Mouse (Mus musculus) adrenal gland, adult 2 months (tissue): Measurements from ENCODE around the gene Gm6871. TPM values are rescaled to one million over a fixed set of nuclear protein-coding genes. Genes with fewer than 3 reads are reported as not detected.
"Not testable (repeated sequence)": the region's sequence is repeated elsewhere in the genome, so short reads cannot be mapped to it uniquely, and the experiment has no call there.

Experiments used
- DNase-seq: peaks from one replicate; pipeline ENCODE4 v3.0.0; 2021
- long read RNA-seq: library from polyadenylated mRNA; stranded (forward); transcript quantifications from one replicate; pipeline ENCODE4 v2.0.0, GENCODE M21; 2021
- polyA plus RNA-seq: library from polyadenylated mRNA; depleted of rRNA; stranded (reverse); fragments of >200 nt; gene quantifications from 2 replicates; pipeline ENCODE4 v1.2.3, GENCODE M21; 2012; rRNA removed
- total RNA-seq, 2 experiments: library from RNA; stranded (reverse); gene quantifications; 2 replicates each; pipeline ENCODE4 v1.2.3; 2021

Gm6871 gene
- under 1 TPM; 0.35 to 0.48 TPM for total RNA-seq
- not detected in 2 replicates for polyA plus RNA-seq
- long read RNA-seq = 0 reads

GRCm38 (mm10) chr7:41573562-41573961 lies at the start of gene Gm6871:
Gene Gm6871, minus strand, starts transcription at chr7:41573662.
- DNase-seq = not testable (repeated sequence)

- not testable (repeated sequence) for DNase-seq
Measured at GRCm38 (mm10) chr7:41616241-41616640, 42.8 kb upstream of the Gm6871 start.

- DNase-seq = no peak
Measured at GRCm38 (mm10) chr7:41611654-41612053, 38.2 kb upstream of the Gm6871 start.

- no peak for DNase-seq
Measured at GRCm38 (mm10) chr7:41599932-41600548, 26.6 kb upstream of the Gm6871 start.

- peak; percentile 95 for DNase-seq
Measured at GRCm38 (mm10) chr7:41599034-41599813, 25.8 kb upstream of the Gm6871 start, which contains the start of gene 2610021A01Rik. Gene 2610021A01Rik, plus strand, starts transcription at chr7:41599230.

- no peak for DNase-seq
Measured at GRCm38 (mm10) chr7:41598615-41599014, 25.2 kb upstream of the Gm6871 start.

GRCm38 (mm10) chr7:41587831-41588230 lies 14.4 kb upstream of the Gm6871 start:
- DNase-seq = not testable (repeated sequence)

- DNase-seq = no peak
Measured at GRCm38 (mm10) chr7:41582028-41582427, 8.6 kb upstream of the Gm6871 start.

- no peak for DNase-seq
Measured at GRCm38 (mm10) chr7:41577956-41578355, 4.5 kb upstream of the Gm6871 start.

GRCm38 (mm10) chr7:41560681-41561080 lies 12.8 kb downstream of the Gm6871 start:
- peak; percentile 1 for DNase-seq

- no peak for DNase-seq
Measured at GRCm38 (mm10) chr7:41512672-41513071, 60.8 kb downstream of the Gm6871 start.

- no peak for DNase-seq
Measured at GRCm38 (mm10) chr7:41512207-41512606, 61.3 kb downstream of the Gm6871 start.

- DNase-seq = no peak
Measured at GRCm38 (mm10) chr7:41502402-41502801, 71.1 kb downstream of the Gm6871 start.

- peak; percentile 82 for DNase-seq
Measured at GRCm38 (mm10) chr7:41500151-41500934, 73.1 kb downstream of the Gm6871 start.

GRCm38 (mm10) chr7:41499389-41500049 lies 73.9 kb downstream of the Gm6871 start, which contains the start of the genes Gm20449 and AW146154:
Gene Gm20449, minus strand, starts transcription at chr7:41499417.
Gene AW146154, minus strand, starts transcription at chr7:41499890.
- DNase-seq = peak; percentile 99

- not testable (repeated sequence) for DNase-seq
Measured at GRCm38 (mm10) chr7:41499018-41499388, 74.5 kb downstream of the Gm6871 start.

GRCm38 (mm10) chr7:41498464-41498863 lies 75.0 kb downstream of the Gm6871 start:
- not testable (repeated sequence) for DNase-seq

GRCm38 (mm10) chr7:41497871-41498270 lies 75.6 kb downstream of the Gm6871 start:
- DNase-seq = no peak
